Mouse (Mus musculus) midbrain, embryonic 11.5 days (tissue): ENCODE results near the gene Acsm5. TPM values are rescaled to one million over a fixed set of nuclear protein-coding genes. Genes with fewer than 3 reads are reported as not detected.

Experiments used
- ATAC-seq: fragments of 200-750 bp; cut with Nextera tagmentation; 2 replicates; pipeline ENCODE4 v1.8.0; 2017; ENCODE audit warnings: moderate TSS enrichment, moderate library complexity; ENCODE audit not compliant: low FRiP score
- DNase-seq: peaks from one replicate; pipeline ENCODE4 v3.0.0; 2015; ENCODE audit warnings: low spot score; ENCODE audit errors: missing footprints
- H3K27ac ChIP-seq: fragments of 300-500 bp; sonication (generic); 2 replicates; pipeline ENCODE4 v1.5.1; 2014; ENCODE audit warnings: low read depth, low read length
- H3K27me3 ChIP-seq: fragments of 300-500 bp; sonication (generic); 2 replicates; pipeline ENCODE4 v1.6.1; 2014; ENCODE audit warnings: mild to moderate bottlenecking, low read length, moderate library complexity, mixed read lengths; ENCODE audit not compliant: control insufficient read depth, insufficient read depth
- H3K36me3 ChIP-seq: fragments of 300-500 bp; sonication (generic); 2 replicates; pipeline ENCODE4 v1.6.1; 2014; ENCODE audit warnings: mild to moderate bottlenecking, low read length, moderate library complexity, mixed read lengths; ENCODE audit not compliant: control insufficient read depth, insufficient read depth
- H3K4me1 ChIP-seq: fragments of 300-500 bp; sonication (generic); 2 replicates; pipeline ENCODE4 v1.6.1; 2014; ENCODE audit warnings: low read length; ENCODE audit not compliant: control insufficient read depth, insufficient read depth
- H3K4me2 ChIP-seq: fragments of 300-500 bp; sonication (generic); 2 replicates; pipeline ENCODE4 v1.6.1; 2014; ENCODE audit warnings: mild to moderate bottlenecking, moderate library complexity
- H3K4me3 ChIP-seq: fragments of 300-500 bp; sonication (generic); 2 replicates; pipeline ENCODE4 v1.5.1; 2014; ENCODE audit warnings: low read depth, low read length
- H3K9ac ChIP-seq: fragments of 300-500 bp; sonication (generic); 2 replicates; pipeline ENCODE4 v1.6.1; 2014; ENCODE audit warnings: low read length
- H3K9me3 ChIP-seq: fragments of 300-500 bp; sonication (generic); 2 replicates; pipeline ENCODE4 v1.6.1; 2016; ENCODE audit warnings: low read length; ENCODE audit not compliant: control insufficient read depth
- WGBS: fragments of 180-500 bp; shearing (Covaris S2); extraction: QIAGEN DNeasy Blood & Tissue Kit; methylation state at CpG from one replicate; pipeline ENCODE4 v1.1.7; 2014; 5-methylcytosine and 5-hydroxymethylcytosine counted together
- polyA plus RNA-seq: library from polyadenylated mRNA; unstranded; fragments of >200 nt; fragmentation: Nextera tagmentation; extraction: Ambion mirVana; gene quantifications from 2 replicates; pipeline ENCODE4 v1.2.1, GENCODE M21; 2014

Acsm5 gene
- polyA plus RNA-seq, 1 experiment from 2014 or later = not detected

DNA sequence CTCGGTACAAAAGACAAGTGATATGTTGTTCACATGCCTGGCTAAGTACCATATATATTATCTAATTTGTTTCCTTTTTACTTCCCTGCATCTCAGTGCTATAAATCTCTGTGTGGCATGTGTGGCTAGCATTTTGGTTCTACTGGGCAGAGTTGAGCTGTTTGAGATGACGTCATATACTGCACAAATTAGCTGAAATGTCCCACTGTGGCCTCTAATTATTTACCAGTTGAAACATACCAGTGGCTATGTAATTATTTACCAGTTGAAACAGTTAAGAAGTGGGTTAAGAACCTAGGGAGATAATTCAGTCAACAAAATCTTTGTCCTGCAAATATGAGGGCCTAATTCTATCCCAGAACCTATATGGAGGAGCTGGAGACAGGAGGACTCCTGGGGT lies 8.3 kb downstream of the Acsm5 start:
- 86% methylated on average over 2 of the region's 2 CpGs for WGBS
- no peaks in the 10 kb centered on the region for H3K4me1 ChIP-seq
- DNase-seq = no peak
- H3K36me3 ChIP-seq = no peaks in the 10 kb centered on the region
- no peaks in the 10 kb centered on the region for H3K27me3 ChIP-seq
- no peaks in the 10 kb centered on the region for H3K9me3 ChIP-seq
- no peak for ATAC-seq
- no peak overlapping the region for H3K9ac ChIP-seq
- no peak overlapping the region for H3K4me2 ChIP-seq
- H3K4me3 ChIP-seq = no peak overlapping the region
- H3K27ac ChIP-seq = no peak overlapping the region

DNA sequence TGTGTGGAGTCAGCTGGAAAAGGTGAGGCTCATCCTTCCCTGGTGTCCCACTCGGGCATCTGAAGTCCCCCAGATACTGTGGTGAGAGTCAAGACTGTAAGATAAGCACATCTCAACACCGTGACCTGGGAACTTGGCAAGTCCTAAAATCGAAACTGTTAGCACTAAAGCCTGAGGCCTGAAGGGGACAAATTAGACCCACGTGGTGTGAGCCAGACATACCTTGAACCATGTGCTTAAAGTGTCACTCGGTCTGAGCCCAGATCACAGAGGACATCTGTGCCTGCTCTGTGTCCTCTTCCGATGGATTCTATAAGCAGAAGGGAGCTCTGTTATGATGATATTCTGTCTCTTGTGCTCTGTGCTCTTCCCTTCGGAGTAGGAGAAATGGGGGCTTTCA lies 9.4 kb downstream of the Acsm5 start:
- H3K27ac ChIP-seq = no peak overlapping the region
- no peaks in the 10 kb centered on the region for H3K4me1 ChIP-seq
- no peaks in the 10 kb centered on the region for H3K27me3 ChIP-seq
- no peaks in the 10 kb centered on the region for H3K9me3 ChIP-seq
- H3K36me3 ChIP-seq = no peaks in the 10 kb centered on the region
- 82% methylated on average over 7 of the region's 7 CpGs for WGBS
- no peak for ATAC-seq
- H3K9ac ChIP-seq = no peak overlapping the region
- no peak overlapping the region for H3K4me3 ChIP-seq
- DNase-seq = no peak
- H3K4me2 ChIP-seq = no peak overlapping the region

DNA sequence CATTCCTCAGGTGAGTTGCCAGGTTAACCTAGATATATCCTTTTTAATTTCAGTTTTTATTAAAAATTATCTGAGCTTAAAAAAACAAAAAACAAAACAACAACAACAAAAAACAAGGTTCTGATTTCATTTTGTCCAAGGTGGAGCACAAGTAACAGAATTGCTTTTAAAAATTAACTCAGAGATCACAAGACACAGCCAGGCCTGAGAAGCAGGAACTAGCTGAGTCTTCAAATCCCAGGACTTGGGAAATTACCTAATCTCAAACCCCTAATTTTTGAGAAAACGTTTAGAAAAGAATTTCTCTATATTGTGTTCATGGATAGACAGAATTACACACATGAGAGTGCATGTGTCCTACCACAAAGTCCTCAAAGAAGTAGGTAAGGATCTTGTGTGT lies 13.7 kb downstream of the Acsm5 start:
- 50% methylated on average over 1 of the region's 1 CpGs for WGBS
- Histone ChIP-seq H3K4me1 (no peaks in the 10 kb centered on the region), H3K27ac (no peak overlapping the region), H3K4me2 (no peak overlapping the region), H3K36me3 (no peaks in the 10 kb centered on the region), H3K9me3 (no peaks in the 10 kb centered on the region), H3K27me3 (no peaks in the 10 kb centered on the region), H3K4me3 (no peak overlapping the region), H3K9ac (no peak overlapping the region)
- ATAC-seq (no peak), DNase-seq (no peak)

DNA sequence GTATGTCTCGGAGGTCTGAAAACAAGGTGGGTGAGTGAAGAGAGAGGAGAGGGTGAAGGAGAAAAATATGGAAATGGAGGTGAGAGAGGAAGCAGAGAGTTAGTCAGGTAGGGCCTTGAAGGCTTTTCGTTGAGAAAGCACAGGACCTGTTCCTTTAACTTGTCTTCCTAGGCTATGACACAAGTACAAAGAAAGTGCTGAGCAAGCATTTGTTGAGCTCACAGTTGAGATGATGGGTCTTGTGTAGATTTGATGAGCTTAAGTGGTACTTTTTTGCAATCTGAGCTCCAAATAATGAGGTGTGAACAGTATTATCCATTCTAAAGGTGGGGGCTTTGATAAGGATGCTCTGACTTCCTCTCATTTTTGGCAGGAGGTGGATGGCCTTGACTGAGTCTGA lies 15.1 kb downstream of the Acsm5 start:
- H3K27ac ChIP-seq = no peak overlapping the region
- no peak overlapping the region for H3K4me3 ChIP-seq
- ATAC-seq (no peak), DNase-seq (no peak)
- no peaks in the 10 kb centered on the region for H3K9me3 ChIP-seq
- no peak overlapping the region for H3K9ac ChIP-seq
- WGBS = 81% methylated on average over 2 of the region's 2 CpGs
- no peaks in the 10 kb centered on the region for H3K4me1 ChIP-seq
- H3K4me2 ChIP-seq = no peak overlapping the region
- no peaks in the 10 kb centered on the region for H3K36me3 ChIP-seq
- no peaks in the 10 kb centered on the region for H3K27me3 ChIP-seq

DNA sequence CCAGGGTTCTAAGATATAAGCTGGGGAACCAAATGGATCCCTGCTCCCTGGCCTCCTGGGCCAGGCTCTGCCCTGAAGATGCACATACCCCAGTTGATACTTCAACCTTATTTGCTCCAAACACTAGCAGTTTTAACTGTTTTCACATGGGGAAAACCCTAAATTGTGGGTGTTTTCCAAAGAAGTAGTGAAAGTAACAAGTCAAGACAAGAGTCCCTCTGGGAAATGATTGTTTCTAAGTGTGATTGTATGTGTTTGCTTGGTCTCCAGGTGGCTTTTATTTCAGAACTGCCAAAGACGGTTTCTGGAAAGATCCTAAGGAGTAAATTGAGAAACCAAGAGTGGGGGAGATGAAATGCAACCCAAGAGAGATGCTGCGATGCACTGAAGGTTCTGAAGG lies 23.2 kb downstream of the Acsm5 start:
- H3K27ac ChIP-seq = no peak overlapping the region
- no peak overlapping the region for H3K4me2 ChIP-seq
- no peak for ATAC-seq

DNA sequence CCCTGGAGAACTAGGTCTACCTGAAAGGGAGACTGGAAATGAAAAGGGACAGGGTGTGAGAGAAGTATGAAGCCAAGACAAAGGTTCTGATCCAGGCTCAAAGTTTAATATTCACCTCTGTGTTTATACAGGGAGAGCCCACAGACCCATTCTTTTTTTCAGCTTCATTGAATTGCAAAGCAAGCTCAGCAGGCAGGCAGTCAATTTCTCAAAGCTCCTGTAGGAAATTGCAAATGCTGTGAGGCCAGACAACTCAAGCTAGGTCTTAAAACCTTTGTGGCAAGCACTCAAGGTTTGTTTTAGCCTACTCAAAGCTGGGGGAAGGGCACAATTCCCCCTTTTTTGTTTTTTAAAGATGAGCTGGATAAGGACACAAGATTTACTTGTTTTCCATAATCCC lies 26.3 kb downstream of the Acsm5 start:
- no peaks in the 10 kb centered on the region for H3K36me3 ChIP-seq
- ATAC-seq = no peak
- H3K4me2 ChIP-seq = no peak overlapping the region

More for the DNA sequence above, 23.2 kb downstream of the Acsm5 start:
- 87% methylated on average over 2 of the region's 2 CpGs for WGBS
- Histone ChIP-seq H3K9me3 (no peaks in the 10 kb centered on the region), H3K9ac (no peak overlapping the region), H3K27me3 (no peaks in the 10 kb centered on the region), H3K4me3 (no peak overlapping the region), H3K36me3 (no peaks in the 10 kb centered on the region), H3K4me1 (no peaks in the 10 kb centered on the region)
- no peak for DNase-seq

DNA sequence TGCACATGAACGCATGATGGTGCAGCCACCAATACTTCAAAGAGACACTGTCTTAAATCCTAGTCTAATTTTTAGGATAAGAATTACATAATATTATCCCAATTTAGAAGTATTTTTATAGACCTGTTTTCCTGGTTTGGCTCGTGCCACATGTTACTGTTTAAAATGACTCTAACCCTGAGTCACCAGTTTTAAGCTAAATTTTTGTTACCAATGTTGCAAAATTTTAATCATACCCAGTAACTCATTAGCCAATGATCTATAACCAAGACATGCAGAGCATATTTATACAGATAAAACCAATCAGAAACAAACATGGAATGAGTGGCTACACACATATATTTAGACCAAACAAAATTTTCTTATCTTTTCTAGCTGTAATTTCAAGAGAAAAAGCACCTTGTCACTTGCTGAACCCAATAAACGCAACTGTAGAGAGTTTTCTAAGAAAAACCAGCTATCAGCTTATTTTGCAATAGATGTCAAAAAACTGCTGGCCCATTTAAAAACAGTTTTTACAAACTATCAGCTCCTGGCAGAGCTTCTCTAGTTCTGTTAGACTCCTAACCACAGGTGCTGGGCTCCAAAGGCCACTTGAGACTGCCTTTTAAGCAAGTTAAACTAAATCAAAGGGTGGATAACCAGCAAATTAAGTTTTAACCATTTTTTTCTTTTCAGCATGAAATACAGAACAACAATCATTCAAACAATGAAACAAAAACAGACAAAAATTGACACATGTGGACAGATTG lies 31.4 kb downstream of the Acsm5 start:
- no peak overlapping the region for H3K9ac ChIP-seq
- WGBS = 86% methylated on average over 3 of the region's 3 CpGs
- no peaks in the 10 kb centered on the region for H3K36me3 ChIP-seq
- H3K27me3 ChIP-seq = no peaks in the 10 kb centered on the region
- H3K4me2 ChIP-seq = no peak overlapping the region
- ATAC-seq (no peak), DNase-seq (no peak)
- H3K4me1 ChIP-seq = no peaks in the 10 kb centered on the region
- H3K27ac ChIP-seq = no peak overlapping the region
- no peaks in the 10 kb centered on the region for H3K9me3 ChIP-seq
- H3K4me3 ChIP-seq = no peak overlapping the region

More for the DNA sequence above, 26.3 kb downstream of the Acsm5 start:
- no peaks in the 10 kb centered on the region for H3K9me3 ChIP-seq
- no peaks in the 10 kb centered on the region for H3K27me3 ChIP-seq
- no peak for DNase-seq
- H3K9ac ChIP-seq = no peak overlapping the region
- H3K4me3 ChIP-seq = no peak overlapping the region
- H3K4me1 ChIP-seq = no peaks in the 10 kb centered on the region
- H3K27ac ChIP-seq = no peak overlapping the region

DNA sequence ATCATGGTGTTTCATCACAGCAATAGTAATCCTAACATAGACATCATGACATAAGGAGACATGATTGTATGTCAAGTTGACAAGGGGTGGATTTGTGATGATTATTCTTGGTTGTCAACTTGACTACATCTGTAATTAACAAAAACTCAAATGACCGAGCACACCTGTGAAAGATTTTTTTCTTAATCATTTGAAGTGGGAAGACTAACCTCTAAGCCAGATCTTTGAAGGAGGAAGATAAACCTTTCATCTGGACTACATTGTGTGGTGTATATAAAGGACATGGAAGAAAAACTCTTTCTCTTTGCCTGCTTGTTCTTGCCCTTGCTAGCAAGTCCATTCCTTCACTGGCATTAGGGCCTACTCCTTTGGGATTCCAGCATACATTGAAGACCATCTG lies 34.8 kb downstream of the Acsm5 start, which contains the start of gene Acsm2:
TSS of gene Acsm2 (plus strand) at position 301 of the 400 bp plus-strand sequence.
- ATAC-seq (no peak), DNase-seq (no peak)

DNA sequence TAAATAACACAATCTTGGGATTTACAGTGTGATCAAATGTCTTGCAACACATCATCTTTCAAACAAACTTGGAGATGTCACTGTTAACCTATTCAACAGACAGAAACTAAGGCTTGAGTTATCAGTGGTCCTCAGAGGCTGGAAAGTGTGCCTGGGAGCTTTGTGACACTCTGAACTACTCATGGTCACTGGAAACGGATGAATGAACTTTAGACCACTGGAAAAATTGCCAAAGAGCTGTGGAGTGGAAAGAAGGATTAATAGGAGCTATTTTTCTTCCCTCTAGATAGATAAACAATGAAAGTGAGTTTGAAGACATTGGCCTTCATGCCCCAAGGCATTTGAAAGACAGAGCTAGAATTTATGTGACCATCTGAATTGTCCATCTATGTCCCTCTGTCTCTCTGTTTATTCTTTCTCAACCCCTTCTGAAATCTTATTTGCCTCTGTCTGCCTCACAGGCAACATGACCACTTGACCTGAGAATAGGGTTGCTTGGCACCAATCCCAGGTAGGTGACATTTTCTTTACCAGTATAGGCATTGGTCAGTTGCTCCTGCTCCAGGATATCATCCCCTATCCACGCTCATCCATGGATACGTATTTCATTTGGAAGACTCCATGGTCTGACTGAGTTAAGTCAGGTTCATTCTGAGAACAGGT lies 40.7 kb downstream of the Acsm5 start:
- WGBS = 86% methylated on average over 3 of the region's 3 CpGs
- H3K4me1 ChIP-seq = no peaks in the 10 kb centered on the region
- no peaks in the 10 kb centered on the region for H3K27me3 ChIP-seq
- no peak for ATAC-seq
- no peak overlapping the region for H3K4me3 ChIP-seq
- H3K9ac ChIP-seq = no peak overlapping the region
- H3K27ac ChIP-seq = no peak overlapping the region
- no peak for DNase-seq
- no peaks in the 10 kb centered on the region for H3K36me3 ChIP-seq
- no peaks in the 10 kb centered on the region for H3K9me3 ChIP-seq
- no peak overlapping the region for H3K4me2 ChIP-seq

More for the DNA sequence above, 34.8 kb downstream of the Acsm5 start, which contains the start of gene Acsm2:
- no peaks in the 10 kb centered on the region for H3K27me3 ChIP-seq
- 84% methylated on average over 1 of the region's 1 CpGs for WGBS
- H3K36me3 ChIP-seq = no peaks in the 10 kb centered on the region
- H3K4me3 ChIP-seq = no peak within 1 kb of the TSS
- H3K4me1 ChIP-seq = no peaks in the 10 kb centered on the region
- no peak within 1 kb of the TSS for H3K27ac ChIP-seq
- no peak within 1 kb of the TSS for H3K9ac ChIP-seq
- no peaks in the 10 kb centered on the region for H3K9me3 ChIP-seq
- H3K4me2 ChIP-seq = no peak within 1 kb of the TSS
